ENCODE assay signal across 16 mouse cellular contexts in the genomic region with DNA sequence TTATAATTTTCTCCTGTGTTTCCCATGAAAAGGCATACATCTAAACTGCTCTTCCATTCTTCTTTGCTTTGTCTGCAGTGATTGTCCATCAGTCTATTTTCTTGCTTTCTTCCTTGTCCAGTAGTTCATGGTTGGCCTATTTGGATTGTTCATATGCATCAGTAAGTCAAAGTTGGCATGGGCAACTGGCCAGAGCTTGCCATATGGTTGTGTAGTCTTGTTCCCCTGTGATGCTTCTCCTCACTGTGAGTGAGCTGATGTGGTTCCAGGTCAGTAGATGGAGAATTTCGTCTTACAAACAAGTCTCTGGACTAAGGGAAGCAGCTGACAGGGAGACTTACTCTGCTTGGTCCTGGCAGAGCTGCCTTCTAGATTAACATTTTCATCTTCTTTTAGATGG.
"Had no signal": no experiment of that assay in that cellular context is flagged by ENCODE, and none has a peak within 500 bp of the region (broad histone marks: within the 10 kb centered on the region; RNA-seq: fewer than 3 reads in every experiment).

No protein-coding gene starts in this region.

- H3K27me3 ChIP-seq: limb, embryonic 15.5 days; liver, embryonic 12.5 days; neural tube, embryonic 15.5 days; stomach, embryonic 15.5 days had no signal

- H3K4me1 ChIP-seq: limb, embryonic 15.5 days; liver, embryonic 12.5 days; midbrain, embryonic 10.5 days; neural tube, embryonic 15.5 days; stomach, embryonic 15.5 days had no signal

- H3K4me3 ChIP-seq: layer of hippocampus, adult 2 months; limb, embryonic 15.5 days; liver, embryonic 12.5 days; midbrain, embryonic 10.5 days; myocyte; neural tube, embryonic 15.5 days; stomach, embryonic 15.5 days had no signal

- H3K9ac ChIP-seq: limb, embryonic 15.5 days; liver, embryonic 12.5 days; lung, embryonic 14.5 days; neural tube, embryonic 15.5 days; stomach, embryonic 15.5 days had no signal

- ATAC-seq: liver, embryonic 12.5 days had no signal

- H3K27ac ChIP-seq: layer of hippocampus, adult 2 months; limb, embryonic 15.5 days; liver, embryonic 12.5 days; midbrain, embryonic 10.5 days; neural tube, embryonic 15.5 days; stomach, embryonic 15.5 days had no signal

- H3K9me3 ChIP-seq: limb, embryonic 15.5 days; liver, embryonic 12.5 days; neural tube, embryonic 15.5 days; stomach, embryonic 15.5 days had no signal

- H3K4me2 ChIP-seq: limb, embryonic 15.5 days; liver, embryonic 12.5 days; lung, embryonic 14.5 days; neural tube, embryonic 15.5 days; stomach, embryonic 15.5 days had no signal

- DNase-seq: kidney, postnatal 10 days; kidney, postnatal 4 days; lung, embryonic 14.5 days; lung, postnatal 10 days; lung, postnatal 4 days; midbrain, embryonic 14.5 days; right cerebral cortex, postnatal 14 days; thymus, adult 2 months; thymus, postnatal 36 days had no signal

- H3K36me3 ChIP-seq: limb, embryonic 15.5 days; liver, embryonic 12.5 days; midbrain, embryonic 10.5 days; neural tube, embryonic 15.5 days; stomach, embryonic 15.5 days had no signal
